Mouse (Mus musculus): ENCODE data around the gene Gm21118.
"Not testable (repeated sequence)": the region's sequence is repeated elsewhere in the genome, so short reads cannot be mapped to it uniquely, and the experiment has no call there.

Gene Gm21118

DNA sequence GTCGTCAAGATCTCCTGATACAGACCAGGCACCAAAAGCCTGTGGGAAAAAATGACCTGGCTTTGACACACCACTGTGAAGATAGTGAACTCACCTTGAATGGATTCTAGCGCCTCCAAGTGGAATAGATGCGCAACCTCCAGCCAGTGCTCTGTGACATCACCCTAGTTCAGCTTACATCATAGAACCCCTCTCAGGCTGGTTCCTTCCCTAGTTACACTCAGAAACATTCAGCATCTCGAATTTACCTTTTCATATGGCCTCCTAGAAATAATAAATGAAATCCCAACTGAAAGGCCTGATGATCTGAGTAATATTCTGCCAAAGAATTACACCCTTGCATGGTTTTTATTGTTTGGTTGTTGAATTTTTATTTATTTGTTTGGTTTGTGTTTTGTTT lies at the start of gene Gm21118:
Gene Gm21118, minus strand, starts transcription at position 101 of the 400 bp plus-strand sequence.
- not testable (repeated sequence) for DNase-seq (ENCODE audit: low read depth, low spot score)

DNA sequence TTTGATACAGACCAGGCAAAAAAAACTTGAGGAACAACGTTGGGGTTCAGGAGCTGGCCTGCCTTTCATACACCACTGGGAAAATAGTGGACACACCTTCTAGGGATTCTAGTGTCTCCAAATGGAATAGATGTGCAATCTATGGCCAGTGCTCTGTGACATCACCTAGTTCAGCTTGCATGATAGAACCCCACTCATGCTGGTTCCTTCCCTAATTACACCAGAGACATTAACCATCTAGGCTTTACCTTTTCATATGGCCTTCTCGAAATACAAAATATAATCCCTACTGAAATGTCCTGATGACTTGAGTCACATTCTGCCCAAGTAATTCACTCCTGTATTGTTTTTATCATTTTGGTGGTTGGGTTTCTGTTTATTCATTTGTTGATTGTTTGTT lies 29.7 kb upstream of the Gm21118 start, which contains the start of the genes Gm29423 and Gm29644:
Gene Gm29423, minus strand, starts transcription at position 101 of the 400 bp plus-strand sequence.
Gene Gm29644, minus strand, starts transcription at position 157 of the 400 bp plus-strand sequence.
- DNase-seq (ENCODE audit: low read depth, low spot score) = not testable (repeated sequence)

Measured in mesoderm, embryonic 11.5 days (tissue).